Mouse (Mus musculus) kidney, embryonic 14.5 days (tissue): Measurements from ENCODE around the gene Vps13a. TPM values are rescaled to one million over a fixed set of nuclear protein-coding genes. Genes with fewer than 3 reads are reported as not detected.

Source experiments
- ATAC-seq: fragments of 200-750 bp; cut with Nextera tagmentation; 2 replicates; pipeline ENCODE4 v1.8.0; 2017; ENCODE audit warnings: moderate number of reproducible peaks, mild to moderate bottlenecking, moderate TSS enrichment, moderate library complexity; ENCODE audit not compliant: low FRiP score, low TSS enrichment
- H3K27ac ChIP-seq: fragments of 300-500 bp; sonication (generic); 2 replicates; pipeline ENCODE4 v1.5.1; 2014; ENCODE audit warnings: low read depth, mild to moderate bottlenecking, low read length, moderate library complexity, mixed read lengths
- H3K27me3 ChIP-seq: fragments of 300-500 bp; sonication (generic); 2 replicates; pipeline ENCODE4 v1.6.1; 2014; ENCODE audit warnings: mild to moderate bottlenecking, low read length; ENCODE audit not compliant: control insufficient read depth, insufficient read depth
- H3K36me3 ChIP-seq: fragments of 300-500 bp; sonication (generic); 2 replicates; pipeline ENCODE4 v1.6.1; 2014; ENCODE audit warnings: low read length, mixed read lengths; ENCODE audit not compliant: control insufficient read depth, insufficient read depth
- H3K4me1 ChIP-seq: fragments of 300-500 bp; sonication (generic); 2 replicates; pipeline ENCODE4 v1.6.1; 2014; ENCODE audit warnings: low read length, mixed read lengths; ENCODE audit not compliant: control insufficient read depth, insufficient read depth
- H3K4me2 ChIP-seq: fragments of 300-500 bp; sonication (generic); replicated peaks from 2 replicates; pipeline ENCODE4 v1.6.1; 2014; ENCODE audit warnings: low read depth, mild to moderate bottlenecking, low read length
- H3K4me3 ChIP-seq: fragments of 300-500 bp; sonication (generic); 2 replicates; pipeline ENCODE4 v1.5.1; 2014; ENCODE audit warnings: mild to moderate bottlenecking, low read length
- H3K9ac ChIP-seq: fragments of 300-500 bp; sonication (generic); 2 replicates; pipeline ENCODE4 v1.6.1; 2014; ENCODE audit warnings: low read depth, mild to moderate bottlenecking, low read length, moderate library complexity
- H3K9me3 ChIP-seq: fragments of 300-500 bp; sonication (generic); 2 replicates; pipeline ENCODE4 v1.6.1; 2016; ENCODE audit warnings: low read length; ENCODE audit not compliant: control insufficient read depth
- WGBS: fragments of 180-500 bp; shearing (Covaris S2); extraction: QIAGEN DNeasy Blood & Tissue Kit; methylation state at CpG from one replicate; pipeline ENCODE4 v1.1.7; 2014; 5-methylcytosine and 5-hydroxymethylcytosine counted together
- polyA plus RNA-seq: library from polyadenylated mRNA; unstranded; fragments of >200 nt; fragmentation: Nextera tagmentation; extraction: Ambion mirVana; gene quantifications from 2 replicates; pipeline ENCODE4 v1.2.1, GENCODE M21; 2014

Vps13a gene
- polyA plus RNA-seq, 1 experiment from 2014 or later = 13.3 TPM

- H3K4me3 ChIP-seq = no peak overlapping the region
- H3K27ac ChIP-seq = no peak overlapping the region
- H3K36me3 ChIP-seq = no peaks in the 10 kb centered on the region
- no peak for ATAC-seq
- no peaks in the 10 kb centered on the region for H3K4me1 ChIP-seq
- no peak overlapping the region for H3K9ac ChIP-seq
- H3K27me3 ChIP-seq = no peaks in the 10 kb centered on the region
- H3K9me3 ChIP-seq = no peaks in the 10 kb centered on the region
- WGBS = 92% methylated on average over 8 of the region's 8 CpGs
- no peak overlapping the region for H3K4me2 ChIP-seq
Measured at GRCm38 (mm10) chr19:16580501-16580900, 200.2 kb downstream of the Vps13a start.

- H3K4me2 ChIP-seq = no peak overlapping the region
- no peaks in the 10 kb centered on the region for H3K9me3 ChIP-seq
- no peaks in the 10 kb centered on the region for H3K4me1 ChIP-seq
- H3K27me3 ChIP-seq = no peaks in the 10 kb centered on the region
- ATAC-seq = no peak
- H3K27ac ChIP-seq = no peak overlapping the region
- no peak overlapping the region for H3K4me3 ChIP-seq
- WGBS = 58% methylated on average over 7 of the region's 7 CpGs
- no peak overlapping the region for H3K9ac ChIP-seq
- H3K36me3 ChIP-seq = no peaks in the 10 kb centered on the region
Measured at GRCm38 (mm10) chr19:16579656-16580260, 201.0 kb downstream of the Vps13a start.

- WGBS = 87% methylated on average over 6 of the region's 6 CpGs
- Histone ChIP-seq H3K27ac (no peak overlapping the region), H3K27me3 (no peaks in the 10 kb centered on the region), H3K4me1 (no peaks in the 10 kb centered on the region), H3K9ac (no peak overlapping the region), H3K9me3 (no peaks in the 10 kb centered on the region), H3K4me2 (no peak overlapping the region), H3K4me3 (no peak overlapping the region), H3K36me3 (no peaks in the 10 kb centered on the region)
- ATAC-seq = no peak
Measured at GRCm38 (mm10) chr19:16576790-16577189, 203.9 kb downstream of the Vps13a start.

Other genes starting within 250 kb of the Vps13a start
- gene Foxb2, start 92.9 kb upstream of the Vps13a start, polyA plus RNA-seq = not detected in 2 replicates
- 0.94 and 2.2 TPM in 2 replicates for gene Prune2, start 175.2 kb upstream of the Vps13a start, polyA plus RNA-seq